Mouse (Mus musculus) stomach, embryonic 14.5 days (tissue): ENCODE measurements around the gene Gsc2. TPM values are rescaled to one million over a fixed set of nuclear protein-coding genes. Genes with fewer than 3 reads are reported as not detected.

Source experiments
- ATAC-seq: fragments of 200-750 bp; cut with Nextera tagmentation; 2 replicates; pipeline ENCODE4 v1.8.0; 2017; ENCODE audit warnings: low read depth, moderate TSS enrichment; ENCODE audit not compliant: insufficient number of reproducible peaks, insufficient read depth, low FRiP score
- H3K27ac ChIP-seq: fragments of 300-500 bp; sonication (generic); 2 replicates; pipeline ENCODE4 v1.5.1; 2014; ENCODE audit warnings: mild to moderate bottlenecking, low read length, moderate library complexity, mixed read lengths
- H3K27me3 ChIP-seq: fragments of 300-500 bp; sonication (generic); 2 replicates; pipeline ENCODE4 v1.6.1; 2014; ENCODE audit warnings: low read length, control low read depth, mixed read lengths; ENCODE audit not compliant: control insufficient read depth, insufficient read depth
- H3K36me3 ChIP-seq: fragments of 300-500 bp; sonication (generic); 2 replicates; pipeline ENCODE4 v1.6.1; 2014; ENCODE audit warnings: mild to moderate bottlenecking, control low read depth, low read length, moderate library complexity, mixed read lengths; ENCODE audit not compliant: control insufficient read depth, insufficient read depth
- H3K4me1 ChIP-seq: fragments of 300-500 bp; sonication (generic); 2 replicates; pipeline ENCODE4 v1.6.1; 2014; ENCODE audit warnings: low read length, control low read depth, mixed read lengths; ENCODE audit not compliant: control insufficient read depth, insufficient read depth
- H3K4me2 ChIP-seq: fragments of 300-500 bp; sonication (generic); replicated peaks from 2 replicates; pipeline ENCODE4 v1.6.1; 2014; ENCODE audit warnings: low read depth, low read length, control low read depth
- H3K4me3 ChIP-seq: fragments of 300-500 bp; sonication (generic); 2 replicates; pipeline ENCODE4 v1.5.1; 2014; ENCODE audit warnings: low read depth, low read length, control low read depth
- H3K9ac ChIP-seq: fragments of 300-500 bp; sonication (generic); replicated peaks from 2 replicates; pipeline ENCODE4 v1.6.1; 2014; ENCODE audit warnings: low read depth, mild to moderate bottlenecking, control low read depth, low read length, moderate library complexity, mixed read lengths
- H3K9me3 ChIP-seq: fragments of 300-500 bp; sonication (generic); 2 replicates; pipeline ENCODE4 v1.6.1; 2016; ENCODE audit warnings: low read depth, low read length, control low read depth; ENCODE audit not compliant: control insufficient read depth
- WGBS: fragments of 180-500 bp; shearing (Covaris S2); extraction: QIAGEN DNeasy Blood & Tissue Kit; methylation state at CpG from one replicate; pipeline ENCODE4 v1.1.7; 2014; 5-methylcytosine and 5-hydroxymethylcytosine counted together
- polyA plus RNA-seq: library from polyadenylated mRNA; unstranded; fragments of >200 nt; fragmentation: Nextera tagmentation; extraction: Ambion mirVana; gene quantifications from 2 replicates; pipeline ENCODE4 v1.2.1, GENCODE M21; 2014

Gsc2 gene
- polyA plus RNA-seq, 1 experiment from 2014 or later = not detected

DNA sequence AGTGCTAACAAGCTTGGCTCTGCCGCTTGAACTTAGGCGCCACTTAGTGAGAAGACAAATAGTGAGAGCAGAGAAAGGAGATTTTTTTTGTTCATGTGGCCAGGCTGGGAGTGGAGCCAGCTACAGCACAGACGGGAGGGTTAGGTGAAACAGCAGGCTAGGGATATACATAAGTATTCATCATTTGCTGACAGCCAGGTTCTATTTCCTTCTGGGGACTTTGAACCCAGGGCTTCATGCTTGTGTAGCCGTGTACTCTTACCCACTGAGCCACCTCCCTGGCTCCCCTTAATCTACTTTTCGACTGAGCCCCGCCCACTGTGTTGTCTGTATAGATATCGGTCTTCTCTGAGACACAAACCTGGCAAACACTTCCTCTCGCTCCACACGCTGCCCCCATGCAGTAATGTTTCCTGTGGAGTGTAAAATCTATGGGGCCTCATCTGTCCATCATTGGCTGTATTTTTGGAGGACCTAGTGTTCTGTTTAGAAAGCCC, 24.4 kb upstream of the Gsc2 start:
- WGBS = 31% methylated on average over 9 of the region's 9 CpGs
- H3K27ac ChIP-seq = peak overlapping the region; percentile 29
- peak; percentile 59 for ATAC-seq
- H3K36me3 ChIP-seq = no peaks in the 10 kb centered on the region
- no peak overlapping the region for H3K4me2 ChIP-seq
- no peaks in the 10 kb centered on the region for H3K27me3 ChIP-seq
- no peaks in the 10 kb centered on the region for H3K4me1 ChIP-seq
- no peak overlapping the region for H3K4me3 ChIP-seq
- H3K9me3 ChIP-seq = no peaks in the 10 kb centered on the region
- H3K9ac ChIP-seq = no peak overlapping the region

- peak; percentile 91 for ATAC-seq
- Histone ChIP-seq H3K4me1 (no peaks in the 10 kb centered on the region), H3K4me2 (no peak overlapping the region), H3K27me3 (no peaks in the 10 kb centered on the region), H3K9ac (no peak overlapping the region), H3K36me3 (no peaks in the 10 kb centered on the region), H3K4me3 (no peak overlapping the region), H3K27ac (peak overlapping the region; percentile 29), H3K9me3 (no peaks in the 10 kb centered on the region)
- 13% methylated on average over 7 of the region's 7 CpGs for WGBS
Measured at GRCm38 (mm10) chr16:17938821-17939220, 24.0 kb upstream of the Gsc2 start.

GRCm38 (mm10) chr16:17938187-17938586, 23.3 kb upstream of the Gsc2 start:
- no peak overlapping the region for H3K9ac ChIP-seq
- no peak for ATAC-seq
- no peaks in the 10 kb centered on the region for H3K4me1 ChIP-seq
- no peak overlapping the region for H3K4me3 ChIP-seq
- 70% methylated on average over 7 of the region's 7 CpGs for WGBS
- H3K27ac ChIP-seq = no peak overlapping the region
- no peak overlapping the region for H3K4me2 ChIP-seq
- no peaks in the 10 kb centered on the region for H3K36me3 ChIP-seq
- H3K9me3 ChIP-seq = no peaks in the 10 kb centered on the region
- H3K27me3 ChIP-seq = no peaks in the 10 kb centered on the region

DNA sequence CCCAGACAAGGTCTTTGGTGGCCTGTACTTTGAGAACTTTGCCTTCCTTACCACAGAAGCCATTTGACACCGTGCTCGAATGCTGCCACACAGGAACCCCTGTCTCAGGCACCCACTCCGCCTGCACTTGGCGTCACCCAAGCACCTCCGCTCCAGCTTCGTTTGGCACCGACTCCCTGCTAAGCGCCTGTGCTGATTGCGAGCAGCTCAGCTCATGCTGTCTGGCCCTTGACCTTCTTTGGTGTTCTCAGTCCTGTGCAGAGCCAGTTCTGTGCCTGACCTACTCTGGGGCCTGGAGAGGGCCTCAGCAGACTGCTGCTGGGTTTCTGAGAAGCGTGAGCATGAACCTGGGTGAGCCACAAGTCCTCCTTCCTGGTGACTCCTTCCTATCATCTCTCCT, 21.9 kb upstream of the Gsc2 start:
- WGBS = 80% methylated on average over 10 of the region's 10 CpGs
- no peaks in the 10 kb centered on the region for H3K9me3 ChIP-seq
- H3K4me3 ChIP-seq = no peak overlapping the region
- ATAC-seq = no peak
- H3K4me1 ChIP-seq = no peaks in the 10 kb centered on the region
- H3K36me3 ChIP-seq = no peaks in the 10 kb centered on the region
- H3K27me3 ChIP-seq = no peaks in the 10 kb centered on the region
- no peak overlapping the region for H3K4me2 ChIP-seq
- no peak overlapping the region for H3K27ac ChIP-seq
- no peak overlapping the region for H3K9ac ChIP-seq

GRCm38 (mm10) chr16:17934445-17934910, 19.6 kb upstream of the Gsc2 start:
- Histone ChIP-seq H3K27me3 (no peaks in the 10 kb centered on the region), H3K9me3 (no peaks in the 10 kb centered on the region), H3K4me2 (no peak overlapping the region), H3K4me1 (no peaks in the 10 kb centered on the region), H3K27ac (no peak overlapping the region), H3K4me3 (no peak overlapping the region), H3K36me3 (no peaks in the 10 kb centered on the region), H3K9ac (no peak overlapping the region)
- WGBS = 63% methylated on average over 3 of the region's 3 CpGs
- no peak for ATAC-seq

DNA sequence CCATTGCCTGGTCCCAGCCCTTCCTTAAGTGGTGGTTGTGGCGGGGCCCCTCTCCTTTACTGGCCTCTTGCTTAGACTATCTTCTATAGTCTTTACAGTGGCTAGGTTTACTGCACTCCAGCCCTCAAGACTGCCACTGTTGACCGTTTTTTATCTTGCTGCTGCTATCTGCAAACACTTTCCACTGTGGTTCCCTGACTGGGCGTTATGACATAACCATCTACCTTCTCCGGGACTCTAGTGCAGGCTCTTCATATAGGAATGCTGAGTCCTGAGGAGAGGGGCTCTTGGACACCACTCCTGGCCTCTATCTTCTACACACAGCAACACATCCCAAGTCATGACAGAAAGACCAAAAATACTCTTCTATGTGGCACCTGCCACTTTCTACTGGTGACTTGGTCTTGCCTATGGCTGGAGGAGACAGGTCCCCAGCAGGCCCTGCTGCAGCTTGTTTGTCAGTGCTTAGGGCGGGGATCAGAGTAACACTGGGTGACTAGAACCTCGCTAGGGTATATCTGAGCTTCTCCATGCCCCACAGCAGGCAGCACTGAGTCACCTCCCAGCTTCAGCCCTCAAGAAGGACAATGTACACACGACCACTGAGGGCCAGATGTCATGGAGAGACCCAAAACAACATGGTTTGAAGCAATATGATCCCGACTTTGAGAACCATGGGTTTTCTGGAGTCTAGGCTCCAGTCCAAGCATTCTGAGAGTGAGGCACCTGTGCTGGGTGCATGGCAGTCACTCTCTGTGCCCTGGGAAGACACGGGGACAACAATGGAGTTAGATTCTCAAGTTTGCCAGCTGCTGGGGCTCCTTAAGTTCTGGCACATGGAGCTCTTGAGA, 19.0 kb upstream of the Gsc2 start:
- Histone ChIP-seq H3K27ac (no peak overlapping the region), H3K4me2 (no peak overlapping the region), H3K4me3 (no peak overlapping the region), H3K27me3 (no peaks in the 10 kb centered on the region), H3K9me3 (no peaks in the 10 kb centered on the region), H3K36me3 (no peaks in the 10 kb centered on the region), H3K4me1 (no peaks in the 10 kb centered on the region), H3K9ac (no peak overlapping the region)
- WGBS = 66% methylated on average over 9 of the region's 9 CpGs
- ATAC-seq = no peak

- Histone ChIP-seq H3K9me3 (no peaks in the 10 kb centered on the region), H3K4me1 (no peaks in the 10 kb centered on the region), H3K27ac (no peak overlapping the region), H3K4me2 (no peak overlapping the region), H3K4me3 (no peak overlapping the region), H3K27me3 (no peaks in the 10 kb centered on the region), H3K9ac (no peak overlapping the region), H3K36me3 (no peaks in the 10 kb centered on the region)
- 76% methylated on average over 5 of the region's 5 CpGs for WGBS
- ATAC-seq = no peak
Measured at GRCm38 (mm10) chr16:17931906-17932460, 17.1 kb upstream of the Gsc2 start.

DNA sequence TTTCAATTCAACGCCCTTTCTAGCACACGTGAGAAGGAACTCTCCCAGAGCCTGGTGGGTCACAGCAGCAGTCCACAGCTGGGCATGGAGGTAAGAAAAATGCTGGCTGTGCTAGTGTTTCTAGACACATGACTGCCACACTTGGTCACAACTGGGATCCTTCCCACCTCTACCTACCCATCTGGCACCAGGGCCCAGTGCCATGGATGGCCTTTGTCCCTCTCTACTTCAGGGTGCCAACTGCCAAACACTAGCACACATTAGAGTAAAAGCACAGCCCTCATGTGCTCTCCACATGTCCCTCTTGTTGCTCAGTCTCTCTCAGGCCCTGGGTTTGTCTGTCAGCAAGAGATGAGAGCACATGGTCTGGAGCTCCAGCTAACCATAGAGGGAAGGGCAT, 14.8 kb upstream of the Gsc2 start:
- WGBS = 66% methylated on average over 2 of the region's 2 CpGs
- Histone ChIP-seq H3K27ac (no peak overlapping the region), H3K4me1 (no peaks in the 10 kb centered on the region), H3K36me3 (peaks cover 14% of the 10 kb centered on the region), H3K9me3 (no peaks in the 10 kb centered on the region), H3K9ac (no peak overlapping the region), H3K4me2 (no peak overlapping the region), H3K4me3 (no peak overlapping the region), H3K27me3 (no peaks in the 10 kb centered on the region)
- no peak for ATAC-seq
